8 mouse cellular contexts compared by ENCODE assay signal in genomic region chr4:43442456-43443361, GRCm38 (mm10). TPM values are rescaled to one million over a fixed set of nuclear protein-coding genes. Genes with fewer than 3 reads are reported as not detected.
DNase-seq lines count a peak whose midpoint lies in the region; ATAC-seq and TF ChIP-seq lines count a peak whose summit lies in the region.

No protein-coding gene starts in this region.

- TF ChIP-seq CTCF in bone marrow macrophage, adult 2 months (IDR thresholded peaks at IDR 0.05; ENCODE audit: low read depth, low read length), result no peak
- no peak for TF ChIP-seq CTCF in embryonic fibroblast, embryonic 13.5 days (IDR thresholded peaks at IDR 0.05; ENCODE audit: borderline replicate concordance, insufficient read depth, low read length)
- no peak for TF ChIP-seq CTCF in liver, postnatal 0 days (IDR thresholded peaks at IDR 0.05; ENCODE audit: low read depth)

- peak; percentile 15; the same call in 1 of the 2 replicates for TF ChIP-seq EP300 in liver, postnatal 0 days (IDR thresholded peaks at IDR 0.05; ENCODE audit: low read depth)

- H3K4me2 ChIP-seq in heart, embryonic 16.5 days (ENCODE audit: low read depth, low read length), result peak overlapping the region; percentile 97
- peak overlapping the region; percentile 99 for H3K4me2 ChIP-seq in liver, postnatal 0 days (ENCODE audit: low read depth, low read length)
- peak overlapping the region; percentile 85 for H3K4me2 ChIP-seq in neural tube, embryonic 14.5 days (ENCODE audit: low read depth, low read length)

- 0 out of 2 replicates have a peak, but pooled peaks cover 2% of the 10 kb centered on the region for H3K4me1 ChIP-seq in bone marrow macrophage, adult 2 months (ENCODE audit: control insufficient read depth, insufficient read depth, low read length)
- no peaks in the 10 kb centered on the region for H3K4me1 ChIP-seq in embryonic fibroblast, embryonic 13.5 days (ENCODE audit: control insufficient read depth, insufficient read depth, low read length)
- peaks cover 9% of the 10 kb centered on the region for H3K4me1 ChIP-seq in heart, embryonic 16.5 days (ENCODE audit: control insufficient read depth, insufficient read depth, low read length)
- peaks cover 4% of the 10 kb centered on the region for H3K4me1 ChIP-seq in liver, postnatal 0 days (ENCODE audit: insufficient read depth)
- peaks cover 12% of the 10 kb centered on the region for H3K4me1 ChIP-seq in neural tube, embryonic 14.5 days (ENCODE audit: control insufficient read depth, insufficient read depth, low read length)

- no peak for TF ChIP-seq POLR2A in bone marrow macrophage, adult 2 months (IDR thresholded peaks at IDR 0.05; ENCODE audit: borderline replicate concordance, low read depth, low read length)
- TF ChIP-seq POLR2A in embryonic fibroblast, embryonic 13.5 days (IDR thresholded peaks at IDR 0.05; ENCODE audit: low read depth, low read length), result peak; percentile 65

- no peaks in the 10 kb centered on the region for H3K9me3 ChIP-seq in heart, embryonic 16.5 days (replicated peaks; ENCODE audit: control insufficient read depth, low read length)
- no peaks in the 10 kb centered on the region for H3K9me3 ChIP-seq in liver, postnatal 0 days (ENCODE audit: low read length)
- no peaks in the 10 kb centered on the region for H3K9me3 ChIP-seq in neural tube, embryonic 14.5 days (ENCODE audit: control insufficient read depth, low read length)

- ATAC-seq in CD4-positive, CD25-positive, alpha-beta regulatory T cell, adult 4 months, result peak; percentile 36
- peak; percentile 65 for ATAC-seq in heart, embryonic 16.5 days (replicated peaks; ENCODE audit: extremely low read depth, insufficient read depth, low FRiP score)
- peak; percentile 77 for ATAC-seq in liver, postnatal 0 days
- peak; percentile 73 for ATAC-seq in neural tube, embryonic 14.5 days (ENCODE audit: low read depth)

- WGBS in heart, embryonic 16.5 days, result under 1% methylated on average over 85 of the region's 88 CpGs
- under 1% methylated on average over 41 of the region's 88 CpGs for WGBS in liver, postnatal 0 days (ENCODE audit: insufficient replicate concordance)
- under 1% methylated on average over 82 of the region's 88 CpGs for WGBS in neural tube, embryonic 14.5 days

- H3K9ac ChIP-seq in heart, embryonic 16.5 days (ENCODE audit: low read length), result peak overlapping the region; percentile 99
- H3K9ac ChIP-seq in liver, postnatal 0 days (replicated peaks), result peak overlapping the region; percentile 78
- peak overlapping the region; percentile 99 for H3K9ac ChIP-seq in neural tube, embryonic 14.5 days (replicated peaks; ENCODE audit: low read depth, low read length)

- H3K36me3 ChIP-seq in heart, embryonic 16.5 days (ENCODE audit: control insufficient read depth, insufficient read depth), result peaks cover 21% of the 10 kb centered on the region
- H3K36me3 ChIP-seq in liver, postnatal 0 days (replicated peaks; ENCODE audit: insufficient read depth, low read length), result peaks cover 16% of the 10 kb centered on the region
- H3K36me3 ChIP-seq in neural tube, embryonic 14.5 days (ENCODE audit: control insufficient read depth, insufficient read depth, low read length), result peaks cover 25% of the 10 kb centered on the region

- peak; percentile 80 to 89 for DNase-seq in kidney, postnatal 36 days
- DNase-seq in liver, postnatal 0 days, result peak; percentile 78
- DNase-seq in testis, postnatal 10 days (ENCODE audit: low spot score), result peak; percentile 87

- H3K27ac ChIP-seq in bone marrow macrophage, adult 2 months (ENCODE audit: insufficient read depth, low read depth, low read length), result peak overlapping the region; percentile 62
- peak overlapping the region; percentile 34 for H3K27ac ChIP-seq in embryonic fibroblast, embryonic 13.5 days (ENCODE audit: insufficient read depth, low read length)
- H3K27ac ChIP-seq in heart, embryonic 16.5 days (ENCODE audit: low read length), result peak overlapping the region; percentile 99
- H3K27ac ChIP-seq in liver, postnatal 0 days (ENCODE audit: low read depth), result peak overlapping the region; percentile 83
- peak overlapping the region; percentile 95 for H3K27ac ChIP-seq in neural tube, embryonic 14.5 days (ENCODE audit: low read depth, low read length)

- peak overlapping the region; percentile 69 for H3K4me3 ChIP-seq in bone marrow macrophage, adult 2 months (ENCODE audit: insufficient read depth, low read length)
- peak overlapping the region; percentile 50 for H3K4me3 ChIP-seq in embryonic fibroblast, embryonic 13.5 days (ENCODE audit: insufficient read depth, low read length)
- peak overlapping the region; percentile 91 for H3K4me3 ChIP-seq in heart, embryonic 16.5 days (ENCODE audit: low read length)
- peak overlapping the region; percentile 71 for H3K4me3 ChIP-seq in liver, postnatal 0 days (ENCODE audit: low read depth, low read length)
- peak overlapping the region; percentile 98 for H3K4me3 ChIP-seq in neural tube, embryonic 14.5 days (ENCODE audit: low read depth, low read length)

- no peaks in the 10 kb centered on the region for H3K27me3 ChIP-seq in heart, embryonic 16.5 days (ENCODE audit: control insufficient read depth, insufficient read depth, low read length)
- H3K27me3 ChIP-seq in liver, postnatal 0 days (ENCODE audit: insufficient read depth, low read length), result no peaks in the 10 kb centered on the region
- no peaks in the 10 kb centered on the region for H3K27me3 ChIP-seq in neural tube, embryonic 14.5 days (ENCODE audit: control insufficient read depth, insufficient read depth, low read length)

RNA-seq across cellular contexts. Expression of gene Tesk1, which starts 1.0 kb away (rescaled TPM):
- polyA plus RNA-seq in CD4-positive, CD25-positive, alpha-beta regulatory T cell, adult 4 months (2017; shearing (Covaris generic)), result 1 to 10 TPM in 1 of 2 experiments, under 1 TPM in 1; 0.37 to 1.7 TPM
- 47.2 and 51.5 TPM in 2 replicates for polyA plus RNA-seq in bone marrow macrophage, adult 2 months (2012; ENCODE audit: insufficient read depth, insufficient read length, missing spikeins)
- polyA plus RNA-seq in embryonic fibroblast, embryonic 13.5 days (2011; ENCODE audit: insufficient read length, low read depth, missing spikeins), result 28.6 and 33.4 TPM in 2 replicates
- 1.6 and 4.9 TPM in 2 replicates for polyA plus RNA-seq in heart, embryonic 16.5 days (2015; fragmentation: Nextera tagmentation; extraction: Ambion mirVana)
- 1.2 TPM in 2 replicates for polyA plus RNA-seq in liver, postnatal 0 days (2015; fragmentation: Nextera tagmentation; extraction: Ambion mirVana)
- polyA plus RNA-seq in neural tube, embryonic 14.5 days (2014; fragmentation: Nextera tagmentation; extraction: Ambion mirVana), result 16.4 and 19.0 TPM in 2 replicates

RNA-seq across cellular contexts. Expression of gene Cd72, which starts 11.7 kb away (rescaled TPM):
- 100 to 1,000 TPM; 132 to 166 TPM for polyA plus RNA-seq in CD4-positive, CD25-positive, alpha-beta regulatory T cell, adult 4 months (2017; shearing (Covaris generic))
- 854 and 867 TPM in 2 replicates for polyA plus RNA-seq in bone marrow macrophage, adult 2 months (2012; ENCODE audit: insufficient read depth, insufficient read length, missing spikeins)
- polyA plus RNA-seq in embryonic fibroblast, embryonic 13.5 days (2011; ENCODE audit: insufficient read length, low read depth, missing spikeins), result 3.8 TPM in 1 of 2 replicates, not detected in the other
- polyA plus RNA-seq in heart, embryonic 16.5 days (2015; fragmentation: Nextera tagmentation; extraction: Ambion mirVana), result 3.2 and 4.3 TPM in 2 replicates
- 9.9 and 10.4 TPM in 2 replicates for polyA plus RNA-seq in liver, postnatal 0 days (2015; fragmentation: Nextera tagmentation; extraction: Ambion mirVana)
- 6.6 and 7.4 TPM in 2 replicates for polyA plus RNA-seq in neural tube, embryonic 14.5 days (2014; fragmentation: Nextera tagmentation; extraction: Ambion mirVana)

RNA-seq across cellular contexts. Expression of gene Fam166b, which starts 13.8 kb away (rescaled TPM):
- polyA plus RNA-seq in CD4-positive, CD25-positive, alpha-beta regulatory T cell, adult 4 months (2017; shearing (Covaris generic)), result not detected
- not detected in 2 replicates for polyA plus RNA-seq in bone marrow macrophage, adult 2 months (2012; ENCODE audit: insufficient read depth, insufficient read length, missing spikeins)
- not detected in 2 replicates for polyA plus RNA-seq in embryonic fibroblast, embryonic 13.5 days (2011; ENCODE audit: insufficient read length, low read depth, missing spikeins)
- polyA plus RNA-seq in heart, embryonic 16.5 days (2015; fragmentation: Nextera tagmentation; extraction: Ambion mirVana), result 0.21 and 0.31 TPM in 2 replicates
- 0.14 TPM in 1 of 2 replicates, not detected in the other for polyA plus RNA-seq in liver, postnatal 0 days (2015; fragmentation: Nextera tagmentation; extraction: Ambion mirVana)
- 1.2 and 1.4 TPM in 2 replicates for polyA plus RNA-seq in neural tube, embryonic 14.5 days (2014; fragmentation: Nextera tagmentation; extraction: Ambion mirVana)

RNA-seq across cellular contexts. Expression of gene Sit1, which starts 40.8 kb away (rescaled TPM):
- 100 to 1,000 TPM; 144 to 199 TPM for polyA plus RNA-seq in CD4-positive, CD25-positive, alpha-beta regulatory T cell, adult 4 months (2017; shearing (Covaris generic))
- not detected in 2 replicates for polyA plus RNA-seq in bone marrow macrophage, adult 2 months (2012; ENCODE audit: insufficient read depth, insufficient read length, missing spikeins)
- polyA plus RNA-seq in embryonic fibroblast, embryonic 13.5 days (2011; ENCODE audit: insufficient read length, low read depth, missing spikeins), result not detected in 2 replicates
- polyA plus RNA-seq in heart, embryonic 16.5 days (2015; fragmentation: Nextera tagmentation; extraction: Ambion mirVana), result 2.0 and 3.9 TPM in 2 replicates
- 0.53 and 0.94 TPM in 2 replicates for polyA plus RNA-seq in liver, postnatal 0 days (2015; fragmentation: Nextera tagmentation; extraction: Ambion mirVana)
- not detected in 2 replicates for polyA plus RNA-seq in neural tube, embryonic 14.5 days (2014; fragmentation: Nextera tagmentation; extraction: Ambion mirVana)

RNA-seq across cellular contexts. Expression of gene Ccdc107, which starts 50.0 kb away (rescaled TPM):
- 10 to 100 TPM; 64.0 to 76.0 TPM for polyA plus RNA-seq in CD4-positive, CD25-positive, alpha-beta regulatory T cell, adult 4 months (2017; shearing (Covaris generic))
- 33.0 and 39.4 TPM in 2 replicates for polyA plus RNA-seq in bone marrow macrophage, adult 2 months (2012; ENCODE audit: insufficient read depth, insufficient read length, missing spikeins)
- polyA plus RNA-seq in embryonic fibroblast, embryonic 13.5 days (2011; ENCODE audit: insufficient read length, low read depth, missing spikeins), result 32.5 and 39.2 TPM in 2 replicates
- 76.9 and 81.5 TPM in 2 replicates for polyA plus RNA-seq in heart, embryonic 16.5 days (2015; fragmentation: Nextera tagmentation; extraction: Ambion mirVana)
- 41.1 and 46.0 TPM in 2 replicates for polyA plus RNA-seq in liver, postnatal 0 days (2015; fragmentation: Nextera tagmentation; extraction: Ambion mirVana)
- polyA plus RNA-seq in neural tube, embryonic 14.5 days (2014; fragmentation: Nextera tagmentation; extraction: Ambion mirVana), result 81.4 and 87.2 TPM in 2 replicates

Comparison
In these comparisons a context has a peak if more than half of its experiments do, and no peak if none do; other contexts are left out.
1. Peak in every context shown above with its lines: DNase-seq, ATAC-seq, H3K4me3 ChIP-seq and H3K27ac ChIP-seq.
2. H3K27ac ChIP-seq: peak in every context shown above with its lines; median percentile 99 in heart, embryonic 16.5 days; 95 in neural tube, embryonic 14.5 days; 83 in liver, postnatal 0 days; 62 in bone marrow macrophage, adult 2 months; 34 in embryonic fibroblast, embryonic 13.5 days.
3. RNA of gene Cd72, which starts 11.7 kb away (polyA plus RNA-seq): 854 to 867 TPM in bone marrow macrophage, adult 2 months and 132 to 166 TPM in CD4-positive, CD25-positive, alpha-beta regulatory T cell, adult 4 months; 9.9 to 10.4 TPM in liver, postnatal 0 days, 6.6 to 7.4 TPM in neural tube, embryonic 14.5 days, 3.2 to 4.3 TPM in heart, embryonic 16.5 days and 3.8 TPM in embryonic fibroblast, embryonic 13.5 days; every median in the first group is over 10 times any median in the second.